Mouse (Mus musculus): Measurements from ENCODE around the gene Sash3. TPM values are rescaled to one million over a fixed set of nuclear protein-coding genes. Genes with fewer than 3 reads are reported as not detected.

Sash3 gene
- polyA plus RNA-seq, 1 experiment from 2014 or later = 0.67 TPM

DNA sequence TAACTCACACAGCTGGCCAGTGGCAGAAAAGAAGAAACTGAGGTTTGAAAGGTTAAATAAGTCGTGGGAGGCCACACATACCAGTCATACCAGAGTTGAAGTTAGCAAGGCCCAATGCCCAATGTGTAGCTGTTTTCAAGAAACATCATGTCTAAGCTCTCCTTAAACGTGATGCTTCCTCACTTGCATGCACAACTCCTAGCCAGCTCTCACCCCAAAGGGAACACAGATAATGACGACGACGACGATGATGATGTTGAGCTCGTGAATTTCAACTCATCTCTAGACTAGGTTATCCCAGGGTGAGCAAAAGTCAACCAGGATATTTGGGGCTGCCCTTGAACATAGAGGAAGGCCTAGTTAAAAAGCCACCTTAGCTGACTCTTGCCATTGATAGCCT lies 5.9 kb downstream of the Sash3 start:
- no peak overlapping the region for H3K27ac ChIP-seq (ENCODE audit: low read depth, low read length)
- no peaks in the 10 kb centered on the region for H3K27me3 ChIP-seq (ENCODE audit: control insufficient read depth, insufficient read depth, low read length)
- no peak for ATAC-seq (replicated peaks; ENCODE audit: low FRiP score)
- no peak overlapping the region for H3K4me2 ChIP-seq (ENCODE audit: low read depth, low read length, severe bottlenecking)
- no peaks in the 10 kb centered on the region for H3K36me3 ChIP-seq (ENCODE audit: control insufficient read depth, insufficient read depth, low read length)
- no peak for DNase-seq (ENCODE audit: low spot score)
- H3K4me3 ChIP-seq (ENCODE audit: low read depth, low read length) = no peak overlapping the region
- no peaks in the 10 kb centered on the region for H3K4me1 ChIP-seq (replicated peaks; ENCODE audit: control insufficient read depth, insufficient read depth, low read length)
- no peak overlapping the region for H3K9ac ChIP-seq (ENCODE audit: low read length)
- no peaks in the 10 kb centered on the region for H3K9me3 ChIP-seq (ENCODE audit: control insufficient read depth, low read length)
- WGBS = 83% methylated on average over 7 of the region's 7 CpGs

DNA sequence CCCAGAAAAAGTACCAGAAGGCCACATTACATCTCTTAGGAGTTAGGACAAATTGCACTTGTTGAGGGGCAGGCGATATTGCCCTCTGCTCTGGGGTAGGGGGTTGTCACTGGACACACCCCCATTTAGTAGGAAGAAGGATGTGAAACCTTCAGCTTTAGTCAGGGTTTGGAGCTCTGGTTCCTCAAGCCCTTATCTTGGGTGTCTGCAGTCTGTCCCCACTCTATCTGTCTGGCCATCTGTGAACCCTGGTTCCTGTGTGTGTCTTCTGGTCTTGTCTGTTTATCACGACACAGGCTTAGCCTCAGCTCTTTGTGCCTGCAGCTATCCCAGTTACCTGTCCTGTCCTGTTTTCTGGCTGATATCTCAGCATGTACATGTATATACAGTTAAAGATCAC lies 7.2 kb downstream of the Sash3 start:
- Histone ChIP-seq H3K4me2 (ENCODE audit: low read depth, low read length, severe bottlenecking) (no peak overlapping the region), H3K9me3 (ENCODE audit: control insufficient read depth, low read length) (no peaks in the 10 kb centered on the region), H3K27me3 (ENCODE audit: control insufficient read depth, insufficient read depth, low read length) (no peaks in the 10 kb centered on the region), H3K4me3 (ENCODE audit: low read depth, low read length) (no peak overlapping the region), H3K27ac (ENCODE audit: low read depth, low read length) (no peak overlapping the region), H3K4me1 (replicated peaks; ENCODE audit: control insufficient read depth, insufficient read depth, low read length) (no peaks in the 10 kb centered on the region), H3K36me3 (ENCODE audit: control insufficient read depth, insufficient read depth, low read length) (no peaks in the 10 kb centered on the region), H3K9ac (ENCODE audit: low read length) (no peak overlapping the region)
- ATAC-seq (replicated peaks; ENCODE audit: low FRiP score) (no peak), DNase-seq (ENCODE audit: low spot score) (no peak)
- 88% methylated on average over 2 of the region's 2 CpGs for WGBS

DNA sequence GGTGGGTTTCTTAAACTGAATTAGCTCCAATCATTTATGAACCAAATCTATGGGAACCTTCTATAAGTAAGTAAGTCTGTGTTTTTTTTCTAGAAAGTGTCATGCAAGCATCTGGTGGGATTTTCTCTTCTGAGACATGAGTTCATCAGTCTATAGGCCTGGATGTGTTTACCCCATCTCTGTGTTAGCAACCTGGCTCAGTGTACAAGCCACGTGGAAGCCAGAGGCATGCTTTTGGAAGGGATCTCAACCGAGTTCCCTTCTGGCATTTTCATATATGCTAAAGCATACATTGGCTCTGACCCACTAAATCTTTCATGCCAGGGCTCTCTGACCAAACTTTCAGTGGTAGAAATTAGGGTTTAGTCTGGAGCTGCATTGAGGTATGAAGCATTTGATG lies 7.7 kb downstream of the Sash3 start:
- no peak overlapping the region for H3K9ac ChIP-seq (ENCODE audit: low read length)
- H3K27me3 ChIP-seq (ENCODE audit: control insufficient read depth, insufficient read depth, low read length) = no peaks in the 10 kb centered on the region
- H3K27ac ChIP-seq (ENCODE audit: low read depth, low read length) = no peak overlapping the region
- no peak for ATAC-seq (replicated peaks; ENCODE audit: low FRiP score)
- no peak overlapping the region for H3K4me3 ChIP-seq (ENCODE audit: low read depth, low read length)
- no peak overlapping the region for H3K4me2 ChIP-seq (ENCODE audit: low read depth, low read length, severe bottlenecking)
- H3K4me1 ChIP-seq (replicated peaks; ENCODE audit: control insufficient read depth, insufficient read depth, low read length) = no peaks in the 10 kb centered on the region
- no peaks in the 10 kb centered on the region for H3K9me3 ChIP-seq (ENCODE audit: control insufficient read depth, low read length)
- no peak for DNase-seq (ENCODE audit: low spot score)
- H3K36me3 ChIP-seq (ENCODE audit: control insufficient read depth, insufficient read depth, low read length) = no peaks in the 10 kb centered on the region
- 81% methylated on average over 2 of the region's 2 CpGs for WGBS

DNA sequence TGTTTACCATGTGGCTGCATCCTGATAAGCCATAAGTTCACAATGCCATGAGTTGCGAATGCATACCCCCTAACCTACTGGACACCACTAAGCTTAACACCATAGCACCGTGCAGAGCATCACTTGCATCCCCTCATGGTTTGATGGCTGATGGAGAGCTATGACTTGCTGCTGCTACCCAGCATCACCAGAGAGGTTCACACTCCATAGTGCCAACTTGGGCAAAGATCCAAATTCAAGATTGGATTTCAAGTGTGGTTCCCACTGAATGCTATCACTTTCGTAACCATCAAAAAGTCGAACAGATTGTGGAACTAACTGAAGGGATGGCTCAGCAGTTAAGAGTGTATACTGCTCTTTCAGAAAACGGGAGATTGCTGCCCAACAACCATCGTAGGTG lies 9.3 kb downstream of the Sash3 start:
- no peaks in the 10 kb centered on the region for H3K36me3 ChIP-seq (ENCODE audit: control insufficient read depth, insufficient read depth, low read length)
- H3K4me3 ChIP-seq (ENCODE audit: low read depth, low read length) = no peak overlapping the region
- no peaks in the 10 kb centered on the region for H3K9me3 ChIP-seq (ENCODE audit: control insufficient read depth, low read length)
- DNase-seq (ENCODE audit: low spot score) (no peak), ATAC-seq (replicated peaks; ENCODE audit: low FRiP score) (no peak)
- H3K4me2 ChIP-seq (ENCODE audit: low read depth, low read length, severe bottlenecking) = no peak overlapping the region
- no peak overlapping the region for H3K27ac ChIP-seq (ENCODE audit: low read depth, low read length)
- H3K9ac ChIP-seq (ENCODE audit: low read length) = no peak overlapping the region
- no peaks in the 10 kb centered on the region for H3K27me3 ChIP-seq (ENCODE audit: control insufficient read depth, insufficient read depth, low read length)
- WGBS = 91% methylated on average over 6 of the region's 6 CpGs
- H3K4me1 ChIP-seq (replicated peaks; ENCODE audit: control insufficient read depth, insufficient read depth, low read length) = no peaks in the 10 kb centered on the region

DNA sequence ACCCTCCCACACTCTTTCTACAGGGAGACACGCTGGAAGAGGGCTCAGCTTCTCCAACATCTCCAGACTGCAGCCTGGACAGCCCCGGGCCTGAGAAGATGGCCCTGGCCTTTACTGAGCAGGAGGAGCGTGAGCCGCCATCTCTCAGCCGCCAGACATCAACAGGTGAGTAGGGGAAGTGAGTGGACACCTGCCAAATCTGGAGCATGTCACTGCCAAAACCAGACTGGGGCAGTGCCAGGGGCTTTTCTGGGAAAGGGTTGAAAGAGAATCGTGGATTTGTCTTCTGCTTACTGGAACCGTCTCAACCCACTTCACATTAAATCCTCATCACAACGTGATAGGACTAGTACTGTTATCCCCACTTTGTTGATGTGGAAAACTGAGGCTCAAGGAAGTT lies 11.2 kb downstream of the Sash3 start:
- 89% methylated on average over 8 of the region's 8 CpGs for WGBS

DNA sequence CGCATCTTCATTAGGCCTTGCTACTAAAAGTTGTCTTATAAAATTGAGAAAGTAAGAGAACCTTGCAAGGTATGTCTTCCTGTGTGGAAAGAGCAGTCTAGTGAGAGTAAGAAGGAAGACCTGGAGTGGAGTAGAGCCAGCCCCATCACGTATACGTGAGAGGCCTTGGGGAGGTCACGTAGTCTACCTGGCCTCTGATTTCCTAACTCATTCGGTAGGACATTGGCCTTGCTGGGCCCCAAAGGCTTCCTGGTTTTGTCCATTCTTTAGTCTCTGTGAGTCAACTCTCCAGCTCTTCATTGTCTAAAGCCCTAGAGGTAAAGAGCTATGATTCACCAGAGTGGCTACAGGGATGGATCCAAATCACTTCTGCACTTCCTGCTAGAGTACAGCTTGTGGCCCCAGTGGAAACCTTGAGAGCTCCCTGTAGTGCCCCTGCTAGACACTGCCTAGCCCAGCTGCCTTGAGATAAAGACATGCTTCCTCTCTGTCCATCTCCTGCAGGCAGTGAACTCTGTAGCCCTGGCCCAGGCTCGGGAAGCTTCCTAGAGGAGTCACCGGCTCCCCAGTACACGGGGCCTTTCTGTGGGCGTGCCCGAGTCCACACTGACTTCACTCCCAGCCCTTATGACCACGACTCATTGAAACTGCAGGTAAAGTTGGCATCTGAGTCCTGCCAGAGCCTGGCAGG lies 12.1 kb downstream of the Sash3 start:
- H3K9me3 ChIP-seq (ENCODE audit: control insufficient read depth, low read length) = no peaks in the 10 kb centered on the region
- no peak for DNase-seq (ENCODE audit: low spot score)
- H3K27me3 ChIP-seq (ENCODE audit: control insufficient read depth, insufficient read depth, low read length) = no peaks in the 10 kb centered on the region
- H3K27ac ChIP-seq (ENCODE audit: low read depth, low read length) = no peak overlapping the region
- no peak overlapping the region for H3K4me3 ChIP-seq (ENCODE audit: low read depth, low read length)
- H3K36me3 ChIP-seq (ENCODE audit: control insufficient read depth, insufficient read depth, low read length) = no peaks in the 10 kb centered on the region
- no peak overlapping the region for H3K9ac ChIP-seq (ENCODE audit: low read length)
- ATAC-seq (replicated peaks; ENCODE audit: low FRiP score) = no peak
- 94% methylated on average over 11 of the region's 11 CpGs for WGBS
- no peaks in the 10 kb centered on the region for H3K4me1 ChIP-seq (replicated peaks; ENCODE audit: control insufficient read depth, insufficient read depth, low read length)
- H3K4me2 ChIP-seq (ENCODE audit: low read depth, low read length, severe bottlenecking) = no peak overlapping the region

More for the DNA sequence above, 11.2 kb downstream of the Sash3 start:
- Histone ChIP-seq H3K4me1 (replicated peaks; ENCODE audit: control insufficient read depth, insufficient read depth, low read length) (no peaks in the 10 kb centered on the region), H3K36me3 (ENCODE audit: control insufficient read depth, insufficient read depth, low read length) (no peaks in the 10 kb centered on the region), H3K4me2 (ENCODE audit: low read depth, low read length, severe bottlenecking) (no peak overlapping the region), H3K4me3 (ENCODE audit: low read depth, low read length) (no peak overlapping the region), H3K9ac (ENCODE audit: low read length) (no peak overlapping the region), H3K9me3 (ENCODE audit: control insufficient read depth, low read length) (no peaks in the 10 kb centered on the region), H3K27me3 (ENCODE audit: control insufficient read depth, insufficient read depth, low read length) (no peaks in the 10 kb centered on the region), H3K27ac (ENCODE audit: low read depth, low read length) (no peak overlapping the region)
- ATAC-seq (replicated peaks; ENCODE audit: low FRiP score) (no peak), DNase-seq (ENCODE audit: low spot score) (no peak)

DNA sequence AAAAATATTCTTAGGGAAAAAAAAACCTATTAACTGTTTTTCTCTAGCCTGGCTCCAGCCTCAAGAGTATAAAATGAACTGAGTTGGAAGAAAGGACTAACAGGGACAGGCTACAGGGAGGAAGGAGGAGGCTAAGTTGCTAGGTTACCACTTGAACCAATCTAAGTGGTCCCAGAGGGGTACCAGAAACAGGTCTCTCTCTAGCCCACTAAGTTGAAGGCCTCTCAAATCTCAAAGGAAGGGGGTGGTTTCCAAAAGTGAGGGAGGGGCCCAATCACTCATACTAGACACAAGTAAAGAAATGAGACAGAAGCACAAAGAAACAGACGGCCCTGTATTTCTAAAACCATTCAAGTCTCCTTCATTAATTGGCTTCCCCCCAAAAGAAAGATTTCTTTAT lies 23.7 kb downstream of the Sash3 start:
- WGBS = 20% methylated on average over 1 of the region's 1 CpGs
- DNase-seq (ENCODE audit: low spot score) (no peak), ATAC-seq (replicated peaks; ENCODE audit: low FRiP score) (peak; percentile 94)
- Histone ChIP-seq H3K9me3 (ENCODE audit: control insufficient read depth, low read length) (no peaks in the 10 kb centered on the region), H3K27ac (ENCODE audit: low read depth, low read length) (peak overlapping the region; percentile 50; the same call in 1 of the 2 replicates), H3K4me3 (ENCODE audit: low read depth, low read length) (no peak overlapping the region), H3K4me2 (ENCODE audit: low read depth, low read length, severe bottlenecking) (no peak overlapping the region), H3K4me1 (replicated peaks; ENCODE audit: control insufficient read depth, insufficient read depth, low read length) (no peaks in the 10 kb centered on the region), H3K36me3 (ENCODE audit: control insufficient read depth, insufficient read depth, low read length) (no peaks in the 10 kb centered on the region), H3K27me3 (ENCODE audit: control insufficient read depth, insufficient read depth, low read length) (no peaks in the 10 kb centered on the region), H3K9ac (ENCODE audit: low read length) (no peak overlapping the region)

DNA sequence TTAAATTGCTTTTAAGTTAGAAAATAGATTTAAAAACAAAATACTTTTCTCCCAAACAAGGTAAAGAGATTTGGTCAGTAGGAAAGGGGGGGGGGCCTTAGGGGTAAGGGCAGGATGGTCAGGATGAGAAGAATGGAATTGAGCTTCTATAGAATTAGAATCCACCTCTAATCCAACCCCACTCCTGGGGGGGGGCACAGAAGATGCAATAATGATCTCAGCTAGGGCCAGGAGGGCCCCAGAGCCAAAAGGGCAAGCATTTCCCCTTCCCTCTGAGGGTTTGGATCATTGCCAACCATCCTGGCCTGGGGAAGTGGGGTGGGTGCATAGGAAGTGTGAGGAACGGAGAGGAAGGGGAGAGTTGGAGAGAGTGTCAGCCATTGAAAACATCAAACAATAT lies 24.1 kb downstream of the Sash3 start:
- Histone ChIP-seq H3K27ac (ENCODE audit: low read depth, low read length) (no peak overlapping the region), H3K36me3 (ENCODE audit: control insufficient read depth, insufficient read depth, low read length) (no peaks in the 10 kb centered on the region), H3K9me3 (ENCODE audit: control insufficient read depth, low read length) (no peaks in the 10 kb centered on the region), H3K4me1 (replicated peaks; ENCODE audit: control insufficient read depth, insufficient read depth, low read length) (no peaks in the 10 kb centered on the region), H3K4me3 (ENCODE audit: low read depth, low read length) (no peak overlapping the region), H3K4me2 (ENCODE audit: low read depth, low read length, severe bottlenecking) (no peak overlapping the region), H3K27me3 (ENCODE audit: control insufficient read depth, insufficient read depth, low read length) (no peaks in the 10 kb centered on the region), H3K9ac (ENCODE audit: low read length) (no peak overlapping the region)
- WGBS = 27% methylated on average over 1 of the region's 1 CpGs
- DNase-seq (ENCODE audit: low spot score) (peak; percentile 59), ATAC-seq (replicated peaks; ENCODE audit: low FRiP score) (peak; percentile 89)

DNA sequence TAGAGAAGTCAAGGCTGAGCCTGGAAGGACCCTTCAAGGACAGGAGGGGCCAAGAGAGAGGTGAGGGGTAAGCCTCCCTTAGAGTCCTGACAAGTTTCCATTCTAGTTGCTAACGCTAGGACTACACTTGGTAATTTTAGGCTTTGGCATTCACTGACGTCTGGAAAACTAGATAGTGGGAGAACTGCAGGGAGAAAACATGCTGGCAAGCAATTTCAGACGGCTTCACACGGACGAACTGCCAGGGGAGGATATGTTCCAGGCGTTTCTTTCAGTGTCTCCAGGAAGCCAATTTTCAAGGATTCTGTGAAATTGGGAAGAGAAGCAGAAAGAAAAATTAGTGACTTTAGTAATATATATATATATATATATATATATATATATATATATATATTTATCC lies 35.6 kb downstream of the Sash3 start:
- Histone ChIP-seq H3K4me3 (ENCODE audit: low read depth, low read length) (no peak overlapping the region), H3K9me3 (ENCODE audit: control insufficient read depth, low read length) (no peaks in the 10 kb centered on the region), H3K4me1 (replicated peaks; ENCODE audit: control insufficient read depth, insufficient read depth, low read length) (no peaks in the 10 kb centered on the region), H3K27ac (ENCODE audit: low read depth, low read length) (no peak overlapping the region), H3K4me2 (ENCODE audit: low read depth, low read length, severe bottlenecking) (no peak overlapping the region), H3K9ac (ENCODE audit: low read length) (no peak overlapping the region), H3K36me3 (ENCODE audit: control insufficient read depth, insufficient read depth, low read length) (no peaks in the 10 kb centered on the region), H3K27me3 (ENCODE audit: control insufficient read depth, insufficient read depth, low read length) (no peaks in the 10 kb centered on the region)
- no peak for ATAC-seq (replicated peaks; ENCODE audit: low FRiP score)
- DNase-seq (ENCODE audit: low spot score) = no peak
- 88% methylated on average over 6 of the region's 6 CpGs for WGBS

Data from forebrain, embryonic 11.5 days (tissue).